Mouse (Mus musculus) gastrocnemius, adult 2 months (tissue): Measurements from ENCODE around the gene Gm17490. TPM values are rescaled to one million over a fixed set of nuclear protein-coding genes. Genes with fewer than 3 reads are reported as not detected.

Experiments
- DNase-seq: peaks from one replicate; pipeline ENCODE4 v3.0.0; 2022
- H3K27ac ChIP-seq: fragments of 200-600 bp; 2 replicates; pipeline ENCODE4 v1.8.1; 2022; ENCODE audit warnings: mild to moderate bottlenecking
- H3K4me3 ChIP-seq: fragments of 200-600 bp; 2 replicates; pipeline ENCODE4 v1.8.1; 2022; ENCODE audit warnings: mild to moderate bottlenecking, moderate library complexity
- CTCF ChIP-seq: fragments of 200-600 bp; IDR thresholded peaks from 2 replicates; pipeline ENCODE4 v1.8.1; 2022; ENCODE audit warnings: antibody characterized with exemption, mild to moderate bottlenecking, moderate library complexity
- intact Hi-C: fragments of 180-260 bp; cut with DNase I; formaldehyde crosslinking; loops from one replicate; pipeline ENCODE4 v1.15.1; 2025
- long read RNA-seq, 2 experiments: library from polyadenylated mRNA; stranded (forward); transcript quantifications; one replicate each; pipeline ENCODE4 v2.0.0; 2021
- total RNA-seq, 2 experiments: library from RNA; stranded (reverse); gene quantifications; 2 replicates each; pipeline ENCODE4 v1.2.3; 2021

Gene Gm17490
- not detected for total RNA-seq
- long read RNA-seq, experiment 1, result 0 reads
- long read RNA-seq, experiment 2, result 0 reads

DNA sequence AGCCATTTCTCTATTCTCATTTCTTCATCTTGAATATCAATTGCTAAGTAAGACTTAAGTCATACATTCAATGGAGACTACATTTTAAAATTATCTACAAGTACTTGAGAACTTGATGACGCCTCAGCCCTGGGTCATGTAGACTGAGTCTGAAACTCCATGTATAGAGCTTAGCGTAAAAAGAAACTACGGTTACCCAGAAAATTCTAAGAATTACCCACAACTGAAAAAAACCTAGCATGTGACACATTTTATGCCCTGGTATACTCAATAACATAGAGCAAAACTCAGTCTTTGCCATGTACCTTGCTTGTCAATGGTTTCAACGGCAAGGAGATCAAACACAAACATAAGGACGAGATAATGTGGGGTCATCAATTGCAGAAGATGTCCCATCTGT is at the start of gene Gm17490:
Gene Gm17490 (minus strand): TSS at position 375 of the 400 bp plus-strand sequence.
- no peak for TF ChIP-seq CTCF
- no peak for DNase-seq
- H3K27ac ChIP-seq, result no peak within 1 kb of the TSS
- intact Hi-C loops, result no loop called here
- H3K4me3 ChIP-seq, result no peak within 1 kb of the TSS

DNA sequence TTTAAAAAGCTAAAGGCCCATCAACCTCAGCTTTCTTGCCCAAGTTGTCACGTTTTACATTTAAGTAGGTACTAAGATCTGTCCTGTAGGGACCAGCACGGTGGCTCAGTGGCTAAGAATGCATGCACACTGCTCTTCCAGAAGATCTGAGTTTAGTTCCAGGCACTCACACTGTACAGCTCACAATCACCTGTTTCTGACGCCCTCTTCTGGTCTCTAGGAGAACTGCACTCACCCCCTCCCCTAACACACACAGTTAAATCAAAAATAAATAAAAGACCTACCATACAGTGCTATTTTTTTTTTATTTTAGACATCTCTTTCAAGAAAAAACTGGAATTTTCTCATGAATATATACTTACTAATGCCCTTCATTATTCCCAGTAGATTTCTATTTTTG is 46.1 kb upstream of the Gm17490 start:
- H3K27ac ChIP-seq, result no peak overlapping the region
- no peak overlapping the region for H3K4me3 ChIP-seq
- no peak for DNase-seq
- peak; percentile 50 for TF ChIP-seq CTCF
- intact Hi-C loops, result no loop called here

- peak overlapping the region; percentile 71 for H3K27ac ChIP-seq
- intact Hi-C loops, result no loop called here
- H3K4me3 ChIP-seq, result no peak overlapping the region
- no peak for TF ChIP-seq CTCF
- peak; percentile 36 for DNase-seq
Measured at GRCm38 (mm10) chr2:11665326-11665725, 39.3 kb upstream of the Gm17490 start.

DNA sequence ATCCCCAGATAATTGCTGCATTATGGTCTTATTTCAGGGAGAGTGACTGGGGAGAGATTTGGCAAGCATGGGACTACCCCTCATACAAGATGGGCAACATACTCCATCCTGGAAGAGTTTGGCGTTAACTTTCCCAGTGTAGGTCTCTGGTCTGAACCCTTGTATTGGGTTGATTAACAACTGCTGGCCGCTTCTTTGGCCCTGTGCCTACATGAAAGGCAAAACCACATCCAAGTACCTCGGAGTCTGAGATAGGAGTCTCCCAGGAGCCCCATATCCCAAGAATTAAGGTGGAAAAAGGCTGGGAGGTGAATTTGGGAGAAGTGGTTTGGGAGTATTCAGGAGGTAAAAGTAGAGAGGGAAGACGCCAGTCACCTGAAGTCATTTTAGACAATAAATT is 38.7 kb upstream of the Gm17490 start:
- no peak for TF ChIP-seq CTCF
- Histone ChIP-seq H3K27ac (peak overlapping the region; percentile 71), H3K4me3 (peak overlapping the region; percentile 65)
- peak; percentile 45 for DNase-seq
- intact Hi-C loops, result loop anchor here (1.0 to 5.0 kb wide), 2 partner anchors 22 to 207 kb away; no protein-coding TSS in a partner anchor

DNA sequence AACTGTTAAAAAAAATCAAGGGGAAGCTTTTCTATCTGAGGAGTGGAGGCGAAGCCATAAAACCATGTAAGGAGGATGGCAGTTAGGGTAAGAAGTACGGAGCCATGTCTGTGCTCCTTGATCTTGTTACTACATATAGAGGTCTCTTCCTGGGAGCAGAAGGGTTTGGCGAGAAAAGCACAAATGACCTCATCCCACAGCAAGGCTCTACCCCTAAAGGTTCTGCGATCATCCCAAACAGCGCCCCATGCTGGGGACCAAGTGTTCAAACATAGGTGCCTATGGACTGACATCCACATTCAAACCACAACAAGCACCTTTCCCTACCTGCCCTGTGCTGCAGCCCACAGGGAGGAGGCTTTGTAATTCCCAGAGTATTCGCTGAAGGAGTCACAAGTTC is 38.3 kb upstream of the Gm17490 start:
- Histone ChIP-seq H3K27ac (peak overlapping the region; percentile 71), H3K4me3 (peak overlapping the region; percentile 65)
- intact Hi-C loops, result loop anchor here (1.0 to 5.0 kb wide), 2 partner anchors 23 to 208 kb away; no protein-coding TSS in a partner anchor
- peak; percentile 21; the same call in 1 of the 2 replicates for TF ChIP-seq CTCF
- DNase-seq, result peak; percentile 58

DNA sequence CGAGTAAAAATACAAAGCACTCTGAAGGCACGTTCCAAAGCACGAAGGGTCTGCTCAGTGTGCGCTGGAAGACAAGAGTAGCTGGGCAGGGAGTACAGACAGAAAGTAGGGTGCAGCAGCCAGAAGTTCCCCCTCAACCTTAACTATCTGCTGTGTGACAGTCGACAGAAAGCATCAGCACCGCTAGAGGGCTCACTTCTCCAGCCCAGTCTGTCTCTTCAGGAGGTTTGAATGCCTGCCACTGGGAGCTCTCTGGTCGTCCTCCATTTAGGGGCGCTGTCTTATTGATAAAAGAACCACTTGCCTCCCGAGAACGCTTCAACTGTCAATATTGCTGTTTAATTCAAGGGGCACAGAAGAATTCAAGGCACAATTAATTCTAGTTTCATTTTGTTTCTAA is 37.9 kb upstream of the Gm17490 start:
- Histone ChIP-seq H3K4me3 (peak overlapping the region; percentile 65), H3K27ac (peak overlapping the region; percentile 71)
- TF ChIP-seq CTCF, result peak; percentile 89
- peak; percentile 89 for DNase-seq
- intact Hi-C loops, result loop anchor here (1.0 to 5.0 kb wide), 2 partner anchors 23 to 208 kb away; no protein-coding TSS in a partner anchor

- no peak overlapping the region for H3K4me3 ChIP-seq
- intact Hi-C loops, result loop anchor here (5.0 kb wide), 1 partner anchor 209 kb away; no protein-coding TSS in a partner anchor
- H3K27ac ChIP-seq, result no peak overlapping the region
- DNase-seq, result no peak
- TF ChIP-seq CTCF, result no peak
Measured at GRCm38 (mm10) chr2:11662907-11663230, 36.8 kb upstream of the Gm17490 start.

GRCm38 (mm10) chr2:11662143-11662906 is 36.3 kb upstream of the Gm17490 start:
- intact Hi-C loops, result loop anchor here (5.0 kb wide), 1 partner anchor 210 kb away; no protein-coding TSS in a partner anchor
- no peak for DNase-seq
- Histone ChIP-seq H3K4me3 (no peak overlapping the region), H3K27ac (no peak overlapping the region)
- no peak for TF ChIP-seq CTCF

- Histone ChIP-seq H3K27ac (no peak overlapping the region), H3K4me3 (no peak overlapping the region)
- intact Hi-C loops, result no loop called here
- DNase-seq, result no peak
- TF ChIP-seq CTCF, result no peak
Measured at GRCm38 (mm10) chr2:11659263-11659662, 33.2 kb upstream of the Gm17490 start.

GRCm38 (mm10) chr2:11657581-11657980 is 31.5 kb upstream of the Gm17490 start:
- no peak overlapping the region for H3K27ac ChIP-seq
- no peak for DNase-seq
- intact Hi-C loops, result no loop called here
- no peak overlapping the region for H3K4me3 ChIP-seq
- TF ChIP-seq CTCF, result no peak

DNA sequence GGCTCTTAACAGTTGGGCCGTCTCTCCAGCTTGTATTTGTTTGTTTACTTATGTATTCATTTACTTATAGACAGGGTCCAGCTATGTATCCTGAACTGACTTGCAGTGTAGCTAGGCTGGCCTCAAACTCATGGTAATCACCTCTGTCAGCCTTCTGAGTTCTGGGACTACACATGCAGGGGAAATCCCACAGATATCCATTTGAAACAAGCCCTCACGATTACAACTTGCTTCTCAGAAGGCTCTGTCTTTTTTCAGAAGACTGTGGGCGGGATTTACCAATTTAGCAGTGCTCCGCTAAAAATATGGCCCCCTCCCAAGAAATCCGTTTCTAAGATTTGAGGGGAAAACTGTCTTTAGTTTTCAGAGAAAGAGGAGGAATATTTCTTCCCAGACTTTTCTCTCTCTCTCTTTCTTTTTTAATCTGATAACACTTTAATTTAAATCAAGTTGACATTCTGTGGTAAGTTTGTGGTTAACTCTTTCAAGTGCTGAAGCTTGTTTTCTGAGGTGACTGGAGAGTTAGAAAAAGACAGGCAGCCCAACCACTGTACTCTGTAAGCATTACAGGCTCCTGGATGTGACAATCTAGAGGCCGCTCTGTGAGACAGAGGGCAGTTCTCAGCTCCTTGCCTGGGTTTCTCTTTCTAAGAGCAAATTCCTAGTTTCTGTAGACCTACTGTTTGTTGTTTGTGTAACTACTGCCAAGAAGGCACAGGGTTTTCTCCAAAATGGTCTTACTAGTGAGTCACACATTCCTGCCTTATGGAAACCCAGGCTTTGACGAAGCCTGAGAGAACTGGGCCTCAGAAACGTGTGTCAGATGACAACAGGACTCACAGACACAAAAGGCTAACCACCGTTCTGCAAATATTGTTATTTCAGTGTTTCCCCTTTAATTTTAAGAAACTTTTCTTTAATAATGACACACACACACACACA is 29.2 kb upstream of the Gm17490 start:
- Histone ChIP-seq H3K27ac (peak overlapping the region; percentile 53; the same call in 1 of the 2 replicates), H3K4me3 (no peak overlapping the region)
- intact Hi-C loops, result no loop called here
- TF ChIP-seq CTCF, result no peak
- DNase-seq, result no peak

DNA sequence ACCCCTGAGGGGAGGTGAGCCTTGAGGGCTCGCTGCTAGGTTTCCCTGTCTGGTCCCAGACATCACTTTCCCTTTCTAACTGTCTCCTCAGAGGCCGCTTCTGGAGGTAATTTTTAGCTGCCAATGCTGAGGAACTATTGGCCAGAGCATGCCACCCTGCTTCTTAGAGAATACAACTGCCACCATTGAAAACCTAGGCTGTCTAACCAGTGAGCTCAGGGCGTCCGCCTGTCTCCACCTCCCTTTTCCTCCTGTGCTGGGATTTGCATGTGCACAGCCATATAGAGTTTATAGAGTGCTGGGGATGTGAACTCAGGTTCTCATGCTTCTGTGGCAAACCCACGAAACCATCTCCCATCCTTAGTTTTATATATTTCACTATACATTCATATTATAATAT is 27.7 kb upstream of the Gm17490 start:
- Histone ChIP-seq H3K27ac (no peak overlapping the region), H3K4me3 (no peak overlapping the region)
- intact Hi-C loops, result no loop called here
- no peak for DNase-seq
- no peak for TF ChIP-seq CTCF

DNA sequence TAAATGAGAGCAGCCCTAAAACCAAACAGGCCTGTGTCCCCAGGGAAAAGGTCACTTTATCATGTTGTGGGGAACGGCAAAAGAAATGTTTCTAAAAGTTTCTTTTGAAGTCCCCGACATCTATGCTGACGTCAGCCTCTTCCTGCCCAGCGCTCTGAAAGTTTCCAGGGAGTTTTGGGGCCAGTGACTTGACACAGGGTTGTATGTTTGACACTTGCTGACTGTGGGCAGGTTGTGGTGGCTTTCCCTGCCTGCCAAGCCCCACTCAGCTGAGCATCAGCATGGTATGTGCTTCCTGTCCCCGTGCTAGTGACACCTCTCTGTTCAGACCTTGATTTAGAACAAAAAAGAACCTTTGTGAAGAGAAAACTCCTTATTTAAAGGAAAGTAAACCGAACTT is 27.3 kb upstream of the Gm17490 start:
- H3K4me3 ChIP-seq, result no peak overlapping the region
- no peak for DNase-seq
- intact Hi-C loops, result no loop called here

More for the DNA sequence above, 27.3 kb upstream of the Gm17490 start:
- TF ChIP-seq CTCF, result no peak
- H3K27ac ChIP-seq, result no peak overlapping the region
